In genomic region chr14:54424634-54425033, GRCm38 (mm10) we compare ENCODE assay signal across 16 mouse cellular contexts. TPM values are rescaled to one million over a fixed set of nuclear protein-coding genes. Genes with fewer than 3 reads are reported as not detected.
"Had no signal": no experiment of that assay in that cellular context is flagged by ENCODE, and none has a peak within 500 bp of the region (broad histone marks: within the 10 kb centered on the region; RNA-seq: fewer than 3 reads in every experiment).

No protein-coding gene starts in this region.

- H3K9ac ChIP-seq: kidney, embryonic 15.5 days; limb, embryonic 15.5 days; lung, embryonic 14.5 days; neural tube, embryonic 12.5 days had no signal

- H3K4me2 ChIP-seq: kidney, embryonic 15.5 days; limb, embryonic 15.5 days; lung, embryonic 14.5 days; neural tube, embryonic 12.5 days had no signal

- DNase-seq: kidney, adult 2 months; kidney, postnatal 14 days; layer of hippocampus, postnatal 36 days; lung, embryonic 14.5 days; lung, postnatal 10 days; lung, postnatal 4 days; midbrain, embryonic 14.5 days; right cerebral cortex, postnatal 4 days; spleen, adult 18-20 months; thymus, adult 18-20 months; thymus, postnatal 25 days had no signal

- H3K27ac ChIP-seq: kidney, embryonic 15.5 days; limb, embryonic 15.5 days; midbrain, embryonic 10.5 days; neural tube, embryonic 12.5 days had no signal

- H3K4me3 ChIP-seq: kidney, embryonic 15.5 days; limb, embryonic 15.5 days; midbrain, embryonic 10.5 days; neural tube, embryonic 12.5 days had no signal

- H3K27me3 ChIP-seq: kidney, embryonic 15.5 days; limb, embryonic 15.5 days; neural tube, embryonic 12.5 days had no signal

- H3K9me3 ChIP-seq: kidney, embryonic 15.5 days; limb, embryonic 15.5 days; midbrain, embryonic 10.5 days; neural tube, embryonic 12.5 days had no signal

RNA-seq across cellular contexts. Expression of gene Rem2, which starts 51.3 kb away (rescaled TPM):
- total RNA-seq: megakaryocyte, adult 5-6 weeks had no signal
